Mouse (Mus musculus) ES-E14 (cell line): ENCODE results near the gene Il24.

Experiments
- CHD2 ChIP-seq: IDR thresholded peaks from 2 replicates; pipeline ENCODE4 v1.6.1; 2014; ENCODE audit warnings: mild to moderate bottlenecking, low read depth, low read length, inconsistent platforms
- HCFC1 ChIP-seq: IDR thresholded peaks from 2 replicates; pipeline ENCODE4 v1.6.1; 2012; ENCODE audit warnings: low read length, inconsistent platforms, borderline replicate concordance; ENCODE audit not compliant: insufficient read depth
- MAFK ChIP-seq: IDR thresholded peaks from 2 replicates; pipeline ENCODE4 v1.6.1; 2014; ENCODE audit warnings: mild to moderate bottlenecking, low read depth, low read length, inconsistent platforms; ENCODE audit not compliant: insufficient read depth
- ZNF384 ChIP-seq: IDR thresholded peaks from 2 replicates; pipeline ENCODE4 v1.6.1; 2012; ENCODE audit warnings: low read depth, low read length, inconsistent platforms

DNA sequence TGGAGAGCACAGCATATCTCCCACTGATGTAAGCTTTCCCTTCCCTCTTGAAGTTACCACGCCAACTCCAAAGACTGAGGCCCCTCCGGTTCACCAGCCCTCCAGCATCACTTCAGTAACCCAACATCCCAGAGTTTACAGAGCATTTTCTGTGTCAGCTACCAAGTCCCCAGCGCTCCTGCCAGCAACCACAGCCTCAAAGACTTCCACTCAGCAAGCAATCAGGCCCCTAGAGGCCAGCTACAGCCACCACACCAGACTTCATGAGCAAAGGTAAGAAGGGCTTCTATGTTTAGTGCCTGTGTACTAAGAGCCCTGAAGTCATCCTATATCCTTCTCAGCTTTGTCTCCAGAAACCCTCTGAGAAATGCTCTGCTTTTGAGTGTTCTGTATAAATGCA is 11.3 kb downstream of the Il24 start:
- TF ChIP-seq HCFC1 (no peak), ZNF384 (no peak), CHD2 (no peak), MAFK (no peak)
